Mouse (Mus musculus) adipocyte (in vitro differentiated cells): Measurements from ENCODE around the gene Slc25a26.
A peak's percentile ranks its signal among the peaks of the same experiment; 100 is the strongest.
"Not testable (repeated sequence)": the region's sequence is repeated elsewhere in the genome, so short reads cannot be mapped to it uniquely, and the experiment has no call there.

Experiments used
- DNase-seq: peaks from one replicate; pipeline ENCODE4 v3.0.0-alpha.2; 2016; ENCODE audit warnings: low spot score

Slc25a26 gene

GRCm38 (mm10) chr6:94553085-94553484, 53.0 kb downstream of the Slc25a26 start:
- peak; percentile 41 for DNase-seq

GRCm38 (mm10) chr6:94558603-94559002, 58.5 kb downstream of the Slc25a26 start:
- DNase-seq: not testable (repeated sequence)

GRCm38 (mm10) chr6:94560896-94561295, 60.8 kb downstream of the Slc25a26 start:
- peak; percentile 19 for DNase-seq

- peak; percentile 82 for DNase-seq
Measured at GRCm38 (mm10) chr6:94561346-94561745, 61.2 kb downstream of the Slc25a26 start.

GRCm38 (mm10) chr6:94563203-94563940, 63.2 kb downstream of the Slc25a26 start:
- peak; percentile 96 for DNase-seq

- DNase-seq: no peak
Measured at GRCm38 (mm10) chr6:94565766-94566165, 65.6 kb downstream of the Slc25a26 start.

GRCm38 (mm10) chr6:94568040-94568439, 67.9 kb downstream of the Slc25a26 start:
- no peak for DNase-seq

GRCm38 (mm10) chr6:94575526-94576166, 75.5 kb downstream of the Slc25a26 start:
- no peak for DNase-seq

- no peak for DNase-seq
Measured at GRCm38 (mm10) chr6:94577991-94578390, 77.9 kb downstream of the Slc25a26 start.

- no peak for DNase-seq
Measured at GRCm38 (mm10) chr6:94582055-94582454, 81.9 kb downstream of the Slc25a26 start.

- DNase-seq: no peak
Measured at GRCm38 (mm10) chr6:94584147-94584695, 84.1 kb downstream of the Slc25a26 start.

GRCm38 (mm10) chr6:94584976-94585375, 84.8 kb downstream of the Slc25a26 start:
- DNase-seq: no peak

GRCm38 (mm10) chr6:94588365-94588764, 88.2 kb downstream of the Slc25a26 start:
- DNase-seq: no peak

GRCm38 (mm10) chr6:94592243-94592642, 92.1 kb downstream of the Slc25a26 start:
- no peak for DNase-seq

- peak; percentile 21 for DNase-seq
Measured at GRCm38 (mm10) chr6:94592710-94593109, 92.6 kb downstream of the Slc25a26 start.

GRCm38 (mm10) chr6:94594096-94594665, 94.0 kb downstream of the Slc25a26 start:
- DNase-seq: peak; percentile 66

- peak; percentile 95 for DNase-seq
Measured at GRCm38 (mm10) chr6:94594711-94595110, 94.6 kb downstream of the Slc25a26 start.

GRCm38 (mm10) chr6:94595206-94595605, 95.1 kb downstream of the Slc25a26 start:
- DNase-seq: peak; percentile 27

GRCm38 (mm10) chr6:94596051-94596760, 96.1 kb downstream of the Slc25a26 start:
- no peak for DNase-seq

- DNase-seq: peak; percentile 84
Measured at GRCm38 (mm10) chr6:94596761-94597485, 96.8 kb downstream of the Slc25a26 start.

GRCm38 (mm10) chr6:94598421-94598820, 98.3 kb downstream of the Slc25a26 start:
- peak; percentile 20 for DNase-seq
